Mouse (Mus musculus): Measurements from ENCODE around the gene Zfp207.
A peak's percentile ranks its signal among the peaks of the same experiment; 100 is the strongest.

DNA sequence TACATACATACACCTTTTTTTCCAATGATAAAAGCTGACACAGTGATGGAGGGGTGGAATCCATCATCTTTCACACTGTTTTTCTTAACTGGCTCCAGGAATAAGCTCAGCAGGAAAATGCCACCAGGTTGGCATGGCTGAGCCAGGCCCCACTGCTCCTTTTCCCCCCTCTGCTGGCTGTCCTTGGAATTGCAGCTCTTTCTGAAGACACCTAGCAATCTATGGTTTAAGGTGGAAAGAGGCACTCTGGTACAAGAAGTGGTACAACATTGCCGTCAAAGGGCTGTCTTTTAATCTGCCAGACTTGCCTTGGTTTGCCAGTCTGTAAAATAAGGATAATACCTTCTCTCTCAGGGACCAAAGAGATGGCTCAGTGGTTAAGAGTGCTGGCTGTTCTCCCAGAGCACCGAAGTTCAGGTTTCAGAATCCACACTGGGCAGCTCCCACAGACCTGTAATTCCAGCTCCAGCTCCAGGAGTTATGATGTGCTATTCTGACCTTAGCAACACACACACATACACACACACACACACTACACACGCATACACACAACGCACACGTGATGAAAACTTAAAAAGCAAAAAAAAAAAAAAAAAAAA is 31.1 kb upstream of the Zfp207 start:
- TF ChIP-seq NRF1 (IDR thresholded peaks at IDR 0.05; ENCODE audit: low read depth, low read length) (no peak), TCF12 (IDR thresholded peaks at IDR 0.05; ENCODE audit: low read depth, low read length) (0 out of 2 replicates have a peak, but pooled peaks have one; percentile 28), EP300 (IDR thresholded peaks at IDR 0.05; ENCODE audit: low read length) (no peak), POLR2A (IDR thresholded peaks at IDR 0.05; ENCODE audit: low read depth, low read length) (no peak), POLR2AphosphoS2 (IDR thresholded peaks at IDR 0.05; ENCODE audit: low read depth, low read length) (no peak), CHD2 (IDR thresholded peaks at IDR 0.05; ENCODE audit: low read length) (no peak), ZC3H11A (IDR thresholded peaks at IDR 0.05; ENCODE audit: low read depth, low read length) (peak; percentile 59; the same call in 1 of the 2 replicates)
